Mouse (Mus musculus) CH12.LX (cell line): ENCODE measurements around the gene Tmc5.

Experiments used
- CTCF ChIP-seq, 2 experiments: IDR thresholded peaks in 1 of 2; conservative IDR thresholded peaks in 1 of 2; 2 replicates each; pipeline ENCODE4 v1.5.1; 2011 to 2012; ENCODE audit warnings: low read depth in 2 of 2, low read length in 2 of 2, improper control_type of control experiment in 1 of 2, inconsistent platforms in 1 of 2, mild to moderate bottlenecking in 1 of 2, moderate library complexity in 1 of 2
- MAZ ChIP-seq: IDR thresholded peaks from 2 replicates; pipeline ENCODE4 v1.6.1; 2012; ENCODE audit warnings: low read depth, mild to moderate bottlenecking, inconsistent platforms, low read length, improper control_type of control experiment, moderate library complexity
- POLR2A ChIP-seq: IDR thresholded peaks from 2 replicates; pipeline ENCODE4 v1.6.1; 2011; ENCODE audit warnings: low read depth, mild to moderate bottlenecking, improper control_type of control experiment, low read length
- POLR2AphosphoS2 ChIP-seq: IDR thresholded peaks from 2 replicates; pipeline ENCODE4 v1.6.1; 2011; ENCODE audit warnings: low read depth, low read length, improper control_type of control experiment
- RAD21 ChIP-seq: IDR thresholded peaks from 2 replicates; pipeline ENCODE4 v1.6.1; 2011; ENCODE audit warnings: low read depth, mild to moderate bottlenecking, low read length, improper control_type of control experiment, moderate library complexity
- USF1 ChIP-seq: IDR thresholded peaks from 2 replicates; pipeline ENCODE4 v1.6.1; 2014; ENCODE audit warnings: low read depth, mild to moderate bottlenecking, inconsistent platforms, low read length, improper control_type of control experiment

DNA sequence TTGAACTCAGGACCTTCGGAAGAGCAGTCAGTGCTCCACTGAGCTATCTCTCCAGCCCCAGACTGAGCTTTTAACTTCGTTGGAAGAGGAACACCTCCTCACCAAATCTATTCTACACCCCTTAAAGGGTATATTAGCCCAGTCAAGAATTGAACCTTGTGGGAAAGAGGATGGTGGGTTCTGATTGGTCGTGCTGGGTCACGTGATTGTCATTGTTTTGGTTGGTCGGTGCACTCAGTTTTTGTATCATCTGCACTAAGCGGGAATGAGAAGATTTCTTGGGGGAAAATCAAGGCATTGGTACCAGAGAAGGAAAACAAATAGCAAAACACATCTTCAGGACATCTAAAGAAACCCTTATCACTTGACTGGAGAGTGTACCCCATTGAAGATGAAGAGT is 24.0 kb downstream of the Tmc5 start:
- TF ChIP-seq USF1, result peak; percentile 72
- TF ChIP-seq CTCF (conservative IDR thresholded peaks at IDR 0.05 in 1 of 2, IDR thresholded peaks at IDR 0.05 in 1 of 2; ENCODE audit: low read depth in 2 of 2, low read length in 2 of 2), result no peak
- TF ChIP-seq POLR2AphosphoS2, result no peak
- TF ChIP-seq POLR2A, result no peak
- TF ChIP-seq MAZ, result no peak
- TF ChIP-seq RAD21, result no peak
